Mouse (Mus musculus): ENCODE measurements around the gene Ccl6.

GRCm38 (mm10) chr11:83592853-83593252 lies at the start of gene Ccl6:
- TF ChIP-seq FLI1 (IDR thresholded peaks at IDR 0.05; ENCODE audit: low read length) (no peak), GATA1 (IDR thresholded peaks at IDR 0.05; ENCODE audit: borderline replicate concordance, low read length) (no peak)
